ENCODE assay signal across 20 mouse cellular contexts in the genomic region with DNA sequence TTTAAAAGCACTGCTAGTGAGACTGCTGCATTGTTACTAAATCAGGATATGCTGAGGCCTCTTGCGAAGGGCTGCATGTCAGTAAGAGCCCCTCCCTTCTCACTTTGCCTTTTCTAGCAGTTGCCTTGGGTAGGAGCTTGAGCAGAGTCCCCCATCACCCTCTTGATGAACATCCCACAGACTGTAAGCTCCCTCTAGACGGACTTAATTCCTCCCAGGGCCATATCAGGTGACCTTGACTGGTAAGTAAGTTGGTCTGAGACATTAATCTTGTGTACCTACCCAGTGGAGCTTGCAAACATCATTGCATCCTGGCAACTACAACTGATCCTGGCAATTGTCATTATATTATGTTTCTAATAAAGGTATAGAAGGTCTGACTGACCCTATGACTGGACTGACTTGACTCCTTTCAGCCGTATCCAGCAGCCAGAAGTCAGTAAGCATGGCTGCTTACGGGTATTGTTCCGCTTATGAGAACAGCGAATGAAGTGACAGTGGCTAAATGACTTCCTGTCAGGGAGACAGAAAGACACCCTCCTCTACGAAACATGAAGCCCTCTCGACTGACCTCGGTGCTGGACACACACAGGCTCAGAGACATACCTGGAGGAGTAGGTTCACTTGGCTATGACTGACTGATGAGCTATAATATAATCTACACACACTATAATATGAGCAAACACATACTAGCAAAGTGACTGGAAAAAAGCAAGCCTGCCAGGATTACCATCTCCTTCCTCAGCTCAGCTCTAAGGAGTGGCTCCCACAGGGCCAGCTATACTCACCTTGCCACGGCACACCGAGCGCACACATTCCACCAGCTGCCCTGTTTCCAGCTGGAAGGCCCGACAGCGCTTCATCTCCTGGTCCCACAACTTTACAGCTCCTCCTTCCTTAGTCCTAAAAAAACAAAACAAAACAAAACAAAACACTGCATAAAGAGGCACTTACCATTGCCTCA.
"Had no signal": no experiment of that assay in that cellular context is flagged by ENCODE, and none has a peak within 500 bp of the region (broad histone marks: within the 10 kb centered on the region; RNA-seq: fewer than 3 reads in every experiment).

No protein-coding gene starts in this region.

- H3K9ac ChIP-seq: limb, embryonic 12.5 days; liver, embryonic 12.5 days; liver, embryonic 15.5 days; lung, embryonic 15.5 days; midbrain, embryonic 13.5 days had no signal

- H3K36me3 ChIP-seq: liver, embryonic 15.5 days had no signal

- DNase-seq: kidney, adult 8-10 months; liver; lung, adult 18-20 months; lung, postnatal 10 days; lung, postnatal 36 days; right cerebral cortex, adult 18-20 months; right cerebral cortex, postnatal 14 days; right cerebral cortex, postnatal 4 days; thymus, adult 2 months; thymus, postnatal 25 days had no signal

- H3K4me3 ChIP-seq: limb, embryonic 12.5 days; liver, embryonic 12.5 days; liver, embryonic 15.5 days; lung, embryonic 15.5 days; megakaryocyte, embryonic 14.5 days; midbrain, embryonic 10.5 days; midbrain, embryonic 13.5 days had no signal

- H3K27ac ChIP-seq: limb, embryonic 12.5 days; liver, embryonic 12.5 days; liver, embryonic 15.5 days; lung, embryonic 15.5 days; midbrain, embryonic 10.5 days; midbrain, embryonic 13.5 days; stomach, postnatal 0 days had no signal

- ATAC-seq: intestine, postnatal 0 days; liver, embryonic 12.5 days; midbrain, embryonic 13.5 days; midbrain, embryonic 16.5 days had no signal

- H3K4me2 ChIP-seq: limb, embryonic 12.5 days; liver, embryonic 12.5 days; liver, embryonic 15.5 days; lung, embryonic 15.5 days; midbrain, embryonic 13.5 days had no signal

- H3K4me1 ChIP-seq: limb, embryonic 12.5 days; liver, embryonic 12.5 days; liver, embryonic 15.5 days; lung, embryonic 15.5 days; midbrain, embryonic 10.5 days; midbrain, embryonic 13.5 days had no signal

- H3K27me3 ChIP-seq: limb, embryonic 12.5 days; liver, embryonic 12.5 days; liver, embryonic 15.5 days; lung, embryonic 15.5 days; megakaryocyte, embryonic 14.5 days; midbrain, embryonic 13.5 days had no signal

- H3K9me3 ChIP-seq: limb, embryonic 12.5 days; liver, embryonic 12.5 days; liver, embryonic 15.5 days; lung, embryonic 15.5 days; megakaryocyte, embryonic 14.5 days; midbrain, embryonic 10.5 days; midbrain, embryonic 13.5 days had no signal
